Mouse (Mus musculus) heart, adult 2 months (tissue): ENCODE data around the gene Hspa8. TPM values are rescaled to one million over a fixed set of nuclear protein-coding genes. Genes with fewer than 3 reads are reported as not detected.

Source experiments
- DNase-seq, 2 experiments: peaks; one replicate each; pipeline ENCODE4 v3.0.0; 2021
- H3K27ac ChIP-seq: fragments of 200-600 bp; 2 replicates; pipeline ENCODE4 v1.8.1; 2022
- H3K27me3 ChIP-seq: fragments of 200-500 bp; 2 replicates; pipeline ENCODE4 v1.6.1; 2012; ENCODE audit warnings: mild to moderate bottlenecking, low read length, inconsistent platforms, mixed read lengths; ENCODE audit not compliant: control insufficient read depth, insufficient read depth
- H3K36me3 ChIP-seq: fragments of 200-500 bp; 2 replicates; pipeline ENCODE4 v1.6.1; 2012; ENCODE audit warnings: low read length, inconsistent platforms; ENCODE audit not compliant: control insufficient read depth, insufficient read depth
- H3K4me1 ChIP-seq: fragments of 200-500 bp; 2 replicates; pipeline ENCODE4 v1.6.1; 2011; ENCODE audit warnings: low read length; ENCODE audit not compliant: control insufficient read depth, insufficient read depth
- H3K4me3 ChIP-seq: fragments of 200-600 bp; 2 replicates; pipeline ENCODE4 v1.8.1; 2022
- H3K79me2 ChIP-seq: fragments of 200-500 bp; replicated peaks from 2 replicates; pipeline ENCODE4 v1.6.1; 2012; ENCODE audit warnings: mild to moderate bottlenecking, inconsistent platforms, low read length, moderate library complexity, mixed read lengths; ENCODE audit not compliant: control insufficient read depth, insufficient read depth
- H3K9ac ChIP-seq: fragments of 200-500 bp; 2 replicates; pipeline ENCODE4 v1.6.1; 2012; ENCODE audit warnings: low read depth, mild to moderate bottlenecking, control low read depth, inconsistent platforms, low read length, mixed read lengths
- CTCF ChIP-seq: fragments of 200-600 bp; IDR thresholded peaks from 2 replicates; pipeline ENCODE4 v1.8.1; 2022; ENCODE audit warnings: antibody characterized with exemption, mild to moderate bottlenecking, moderate library complexity
- EP300 ChIP-seq: fragments of 200-500 bp; IDR thresholded peaks from 2 replicates; pipeline ENCODE4 v1.6.1; 2011; ENCODE audit warnings: low read depth, low read length, control low read depth; ENCODE audit not compliant: insufficient read depth
- POLR2A ChIP-seq: fragments of 200-500 bp; IDR thresholded peaks from 2 replicates; pipeline ENCODE4 v1.6.1; 2011; ENCODE audit warnings: mild to moderate bottlenecking, low read depth, low read length, control low read depth; ENCODE audit not compliant: insufficient read depth
- WGBS: fragments of 180-500 bp; shearing (Covaris S2); methylation state at CpG from one replicate; pipeline ENCODE4 v1.1.7; 2018; 5-methylcytosine and 5-hydroxymethylcytosine counted together
- intact Hi-C: fragments of 180-260 bp; cut with DNase I; formaldehyde crosslinking; loops from one replicate; pipeline ENCODE4 v1.15.1; 2025
- polyA plus RNA-seq: library from polyadenylated mRNA; depleted of rRNA; stranded (reverse); fragments of >200 nt; gene quantifications from 2 replicates; pipeline ENCODE4 v1.2.3, GENCODE M21; 2012
- total RNA-seq, 2 experiments: library from RNA; stranded (reverse); gene quantifications; 2 replicates each; pipeline ENCODE4 v1.2.3; 2021

Hspa8 gene
- total and polyA plus RNA-seq, 3 experiments = 1,540 to 2,007 (median 1,554) TPM

DNA sequence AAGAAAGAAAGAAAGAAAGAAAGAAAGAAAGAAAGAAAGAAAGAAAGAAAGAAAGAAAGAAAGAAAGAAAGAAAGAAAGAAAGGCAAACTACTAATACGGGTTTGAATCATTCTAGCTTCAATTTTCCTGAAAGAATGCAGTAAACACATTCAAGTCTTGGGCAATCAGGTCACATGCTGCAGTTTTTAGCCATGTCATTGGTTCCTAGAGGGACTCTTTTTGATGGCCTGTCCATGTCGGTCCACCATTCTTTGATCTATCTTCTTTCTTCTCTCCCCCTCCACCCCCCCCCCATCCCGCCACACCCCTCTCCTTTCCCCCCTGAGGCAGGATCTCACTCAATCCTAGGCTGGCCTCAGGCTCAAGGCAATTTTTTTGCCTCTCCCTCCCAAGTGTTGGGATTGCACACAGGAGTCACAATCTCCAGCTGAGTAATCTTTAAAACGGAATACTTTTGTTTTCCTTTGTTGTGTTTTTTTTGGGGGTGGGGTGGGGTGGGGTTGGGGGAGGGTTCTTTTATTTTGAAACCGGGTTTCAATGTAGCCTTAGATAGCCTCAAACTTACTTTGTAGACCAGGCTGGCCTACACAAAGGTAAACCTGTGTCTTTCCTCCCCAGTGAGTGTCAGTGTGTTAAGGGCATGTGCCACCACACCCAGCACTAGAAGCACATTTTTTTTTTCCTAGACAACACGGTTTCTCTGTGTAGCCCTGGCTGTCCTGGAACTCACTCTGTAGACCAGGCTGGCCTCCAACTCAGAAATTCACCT lies 8.7 kb upstream of the Hspa8 start:
- Histone ChIP-seq H3K27me3 (no peaks in the 10 kb centered on the region), H3K9ac (no peak overlapping the region), H3K4me1 (peaks cover 4% of the 10 kb centered on the region), H3K36me3 (peaks cover 2% of the 10 kb centered on the region; the same call in 1 of the 2 replicates), H3K4me3 (no peak overlapping the region), H3K27ac (no peak overlapping the region), H3K79me2 (no peaks in the 10 kb centered on the region)
- no peak for DNase-seq
- WGBS = 57% methylated on average over 6 of the region's 6 CpGs
- TF ChIP-seq POLR2A (no peak), EP300 (no peak), CTCF (no peak)
- intact Hi-C loops = no loop called here

DNA sequence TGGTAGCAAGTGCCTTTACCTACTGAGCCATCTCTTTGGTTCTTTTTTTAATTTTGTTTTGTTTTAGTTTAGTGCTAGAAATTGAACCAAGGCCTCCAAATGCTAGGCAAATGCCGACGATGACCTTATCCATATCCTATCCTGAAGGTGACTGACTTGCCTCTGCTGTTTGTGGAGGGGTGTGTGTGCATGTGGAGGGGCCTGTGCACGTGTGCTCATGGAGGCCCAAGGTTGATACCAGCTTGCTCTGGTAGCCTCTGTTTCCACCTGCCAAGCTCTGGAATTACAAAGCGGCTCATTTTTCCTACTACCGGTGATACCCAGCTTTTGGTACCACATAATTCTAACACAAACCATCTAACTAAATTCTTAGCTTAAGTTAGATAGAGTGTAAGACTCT lies 7.2 kb upstream of the Hspa8 start:
- no peak for DNase-seq
- Histone ChIP-seq H3K4me1 (peaks cover 4% of the 10 kb centered on the region), H3K79me2 (no peaks in the 10 kb centered on the region), H3K9ac (no peak overlapping the region), H3K27me3 (no peaks in the 10 kb centered on the region), H3K27ac (no peak overlapping the region), H3K36me3 (peaks cover 2% of the 10 kb centered on the region; the same call in 1 of the 2 replicates), H3K4me3 (no peak overlapping the region)
- TF ChIP-seq CTCF = no peak
- TF ChIP-seq EP300 = no peak
- TF ChIP-seq POLR2A = no peak
- 91% methylated on average over 5 of the region's 5 CpGs for WGBS
- intact Hi-C loops = no loop called here

DNA sequence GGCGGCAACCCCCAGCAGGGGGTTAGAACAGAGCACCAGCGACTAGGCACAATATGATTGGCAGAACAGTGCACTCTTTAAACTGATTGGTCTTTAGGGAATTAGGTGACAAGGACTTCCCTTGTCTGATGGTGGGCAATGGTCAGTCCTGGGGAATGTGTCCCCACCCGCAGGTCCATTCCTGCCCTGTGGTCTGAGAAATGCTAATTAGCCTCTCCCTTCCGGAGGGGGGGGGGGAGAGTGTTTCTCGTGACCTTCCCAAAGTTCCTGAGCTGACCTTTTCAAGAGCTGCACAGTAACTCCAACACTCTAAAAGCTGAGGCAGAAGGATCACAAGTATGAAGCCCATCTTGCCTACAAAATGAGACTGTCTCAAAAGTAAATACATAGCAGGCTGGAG lies 6.5 kb upstream of the Hspa8 start:
- WGBS = 52% methylated on average over 5 of the region's 5 CpGs
- Histone ChIP-seq H3K27me3 (no peaks in the 10 kb centered on the region), H3K4me1 (peaks cover 7% of the 10 kb centered on the region), H3K36me3 (peaks cover 2% of the 10 kb centered on the region; the same call in 1 of the 2 replicates), H3K9ac (no peak overlapping the region), H3K79me2 (no peaks in the 10 kb centered on the region), H3K4me3 (no peak overlapping the region), H3K27ac (no peak overlapping the region)
- intact Hi-C loops = no loop called here
- no peak for TF ChIP-seq EP300
- TF ChIP-seq POLR2A = no peak
- no peak for TF ChIP-seq CTCF
- DNase-seq = no peak

DNA sequence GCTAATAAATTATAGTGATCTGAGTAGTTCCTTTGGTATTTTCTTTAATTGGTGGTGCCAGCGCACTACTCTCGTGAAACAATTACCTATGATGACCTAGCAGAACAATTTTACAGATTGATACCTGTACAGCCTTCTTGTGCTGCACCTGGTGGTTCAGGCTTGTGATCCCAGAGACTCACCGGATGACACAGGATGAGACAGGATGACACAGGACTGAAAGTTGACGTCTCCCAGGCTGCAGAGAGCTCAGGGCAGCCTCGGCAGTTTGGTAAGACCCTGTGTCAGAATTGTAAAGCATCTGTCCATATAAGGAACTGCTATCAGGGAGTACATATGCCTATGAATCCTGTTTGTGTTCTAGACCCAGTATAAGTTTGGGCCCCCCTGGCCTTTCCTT lies 5.9 kb upstream of the Hspa8 start:
- H3K36me3 ChIP-seq = peaks cover 2% of the 10 kb centered on the region; the same call in 1 of the 2 replicates
- DNase-seq = no peak
- no peaks in the 10 kb centered on the region for H3K27me3 ChIP-seq
- H3K4me1 ChIP-seq = peaks cover 7% of the 10 kb centered on the region
- intact Hi-C loops = no loop called here
- H3K4me3 ChIP-seq = no peak overlapping the region
- TF ChIP-seq EP300 (no peak), CTCF (no peak), POLR2A (no peak)
- H3K9ac ChIP-seq = no peak overlapping the region
- WGBS = 83% methylated on average over 5 of the region's 5 CpGs
- H3K27ac ChIP-seq = peak overlapping the region; percentile 4; the same call in 1 of the 2 replicates
- no peaks in the 10 kb centered on the region for H3K79me2 ChIP-seq

DNA sequence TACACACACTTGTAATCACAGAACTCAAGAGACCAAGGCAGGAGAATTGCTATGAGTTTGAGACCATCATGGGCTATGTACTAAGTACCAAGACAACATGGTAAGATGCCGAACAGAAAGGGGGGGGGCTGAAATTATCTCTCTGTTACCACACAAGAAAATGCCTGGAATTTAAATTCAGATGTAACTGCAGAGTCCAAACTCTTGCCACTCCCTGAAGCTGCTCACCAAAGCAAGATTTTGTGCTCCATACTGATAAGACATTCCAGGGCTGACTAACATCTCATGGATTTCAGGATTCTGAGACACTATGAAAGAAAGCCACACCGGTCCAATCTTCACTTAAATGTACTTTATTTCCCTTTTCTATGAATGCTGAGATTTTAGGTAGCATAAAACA lies 5.2 kb upstream of the Hspa8 start:
- Histone ChIP-seq H3K79me2 (no peaks in the 10 kb centered on the region), H3K4me3 (no peak overlapping the region), H3K9ac (no peak overlapping the region), H3K27ac (peak overlapping the region; percentile 52), H3K36me3 (peaks cover 2% of the 10 kb centered on the region; the same call in 1 of the 2 replicates), H3K27me3 (no peaks in the 10 kb centered on the region), H3K4me1 (peaks cover 7% of the 10 kb centered on the region)
- WGBS = 51% methylated on average over 2 of the region's 2 CpGs
- no peak for DNase-seq
- intact Hi-C loops = no loop called here
- TF ChIP-seq EP300 = no peak
- TF ChIP-seq POLR2A = no peak
- no peak for TF ChIP-seq CTCF

DNA sequence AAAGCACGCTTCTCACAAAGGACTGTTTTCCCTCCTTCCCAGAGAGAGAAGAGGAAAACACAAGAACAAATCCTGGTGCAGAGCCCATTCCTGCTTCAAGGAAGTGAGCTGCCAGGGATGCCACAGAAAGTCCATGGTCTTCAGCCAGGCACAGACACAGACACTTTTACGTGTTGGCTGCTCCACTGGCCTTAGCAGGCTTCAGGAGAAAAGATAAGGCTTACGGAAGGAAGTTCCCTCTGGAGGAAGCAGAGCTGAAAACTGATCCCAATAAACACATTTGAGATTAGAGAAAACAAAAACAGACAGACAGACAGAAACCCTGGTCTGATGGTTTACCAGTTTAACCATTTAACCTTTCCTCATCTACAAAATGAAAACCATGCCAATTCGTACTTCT lies 4.7 kb upstream of the Hspa8 start:
- Histone ChIP-seq H3K27me3 (no peaks in the 10 kb centered on the region), H3K4me3 (no peak overlapping the region), H3K27ac (peak overlapping the region; percentile 52), H3K9ac (no peak overlapping the region), H3K79me2 (no peaks in the 10 kb centered on the region), H3K36me3 (peaks cover 2% of the 10 kb centered on the region; the same call in 1 of the 2 replicates), H3K4me1 (peaks cover 7% of the 10 kb centered on the region)
- no peak for DNase-seq
- intact Hi-C loops = no loop called here
- TF ChIP-seq EP300 (no peak), POLR2A (no peak), CTCF (no peak)
- WGBS = 29% methylated on average over 4 of the region's 4 CpGs
